Mouse (Mus musculus) urinary bladder, postnatal 10 days (tissue): ENCODE data around the gene Tent5a.

Experiments
- DNase-seq: peaks from one replicate; pipeline ENCODE4 v3.0.0; 2022; ENCODE audit warnings: low spot score

Tent5a gene

DNA sequence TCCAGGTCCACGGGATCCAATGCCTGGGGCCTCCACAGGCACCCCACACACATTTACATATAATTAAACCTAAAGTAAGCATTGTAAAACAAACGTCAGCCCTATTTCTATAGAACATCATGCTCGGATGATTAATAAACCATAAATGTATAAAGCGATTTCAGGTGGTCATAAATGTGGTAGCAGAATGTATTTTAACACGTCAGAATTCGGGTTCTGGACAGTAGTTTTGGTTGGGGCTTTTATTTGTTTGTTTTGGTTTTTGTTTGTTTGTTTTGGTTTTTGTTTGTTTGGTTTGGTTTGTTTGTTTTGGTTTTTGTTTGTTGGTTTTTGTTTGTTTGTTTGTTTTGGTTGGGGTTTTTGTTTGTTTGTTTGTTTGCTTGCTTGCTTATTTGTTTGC is 14.7 kb downstream of the Tent5a start, which contains the start of gene Gm11114:
Gene Gm11114 (plus strand): TSS at position 301 of the 400 bp plus-strand sequence.
- no peak for DNase-seq

DNA sequence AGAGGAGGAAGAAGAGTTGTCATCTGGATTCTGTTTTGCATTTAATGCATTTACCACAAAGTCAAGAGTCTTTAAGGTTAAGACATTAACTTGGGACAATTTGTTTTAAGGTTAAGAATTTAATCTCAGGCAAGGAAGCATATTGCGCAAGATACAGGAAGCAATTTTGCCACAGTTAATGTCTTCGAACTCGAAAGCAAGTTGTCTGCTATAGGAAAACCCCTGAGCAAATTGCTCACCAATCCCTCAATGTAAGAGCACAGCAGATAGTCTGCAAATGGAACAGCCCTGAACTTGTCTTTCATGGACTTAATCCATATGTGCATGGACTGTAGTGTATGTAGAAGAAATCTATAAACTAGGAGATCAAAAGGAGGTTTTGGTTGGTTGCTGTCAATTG is 23.8 kb downstream of the Tent5a start:
- DNase-seq = no peak

DNA sequence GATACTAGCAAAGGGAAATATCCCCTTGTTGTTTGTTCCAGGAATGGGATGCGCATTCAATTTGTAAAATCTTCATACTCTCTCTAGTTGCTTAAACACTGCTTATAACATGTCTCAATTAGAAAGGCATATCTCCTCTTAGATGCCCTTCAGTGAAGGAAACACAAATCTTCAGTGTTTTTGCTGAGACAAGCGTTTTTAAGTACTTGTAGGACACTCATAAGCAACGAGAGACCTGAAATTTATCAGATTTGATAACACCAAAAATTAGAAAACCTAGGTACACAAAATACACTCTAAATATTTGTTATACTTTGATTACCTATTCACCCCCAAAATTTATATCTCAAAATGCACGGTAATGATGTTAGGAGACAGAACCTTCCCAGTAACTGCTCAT is 24.3 kb downstream of the Tent5a start:
- DNase-seq = no peak

DNA sequence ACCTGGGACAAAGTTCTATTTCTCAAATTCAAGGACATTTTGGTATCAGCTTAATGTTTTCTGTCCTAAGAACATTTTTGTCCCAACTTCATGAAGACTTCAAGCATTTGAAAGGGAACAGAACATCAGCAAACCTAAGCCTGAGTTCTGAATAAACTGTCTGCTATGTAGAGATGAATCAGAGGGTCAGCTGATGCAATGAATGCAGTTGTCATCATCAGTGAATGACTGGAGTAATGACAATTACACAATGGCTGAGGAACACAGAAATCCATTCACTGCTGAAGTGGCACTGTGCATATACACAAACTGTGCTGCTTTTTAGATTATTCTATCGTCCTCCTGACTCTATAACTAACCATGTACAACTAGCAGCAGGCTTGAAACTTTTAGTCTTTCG is 53.0 kb downstream of the Tent5a start:
- DNase-seq = no peak
